In the genomic region with DNA sequence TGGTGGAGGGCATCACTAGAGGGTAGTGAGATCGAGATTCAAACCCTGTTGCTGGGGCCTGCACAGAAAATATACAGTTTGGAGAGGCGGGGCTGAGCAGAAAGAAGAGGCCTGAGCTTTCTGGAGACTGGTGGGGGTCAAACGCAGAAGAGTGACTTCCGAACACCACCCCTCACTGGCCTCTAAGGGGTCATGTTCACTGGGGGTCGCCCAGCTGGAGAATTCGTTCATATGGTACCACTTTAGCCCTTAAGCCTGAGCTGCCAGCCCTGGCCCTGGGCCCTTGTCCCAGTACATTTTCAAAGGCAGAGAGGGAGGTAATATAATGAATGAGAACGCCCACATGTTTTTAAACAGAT, we compare ENCODE assay signal across 10 mouse cellular contexts. TPM values are rescaled to one million over a fixed set of nuclear protein-coding genes. Genes with fewer than 3 reads are reported as not detected.
DNase-seq lines count a peak whose midpoint lies in the region; ATAC-seq lines count a peak whose summit lies in the region.
"Had no signal": no experiment of that assay in that cellular context is flagged by ENCODE, and none has a peak within 500 bp of the region (broad histone marks: within the 10 kb centered on the region; RNA-seq: fewer than 3 reads in every experiment).

No protein-coding gene starts in this region.

- no peak overlapping the region for H3K4me3 ChIP-seq in heart, embryonic 14.5 days (ENCODE audit: control insufficient read depth in 1 of 2, insufficient read depth in 1 of 2, low read depth in 1 of 2, low read length in 2 of 2)
- no peak overlapping the region for H3K4me3 ChIP-seq in lung, embryonic 16.5 days (ENCODE audit: low read length)
- no peak overlapping the region for H3K4me3 ChIP-seq in embryonic facial prominence, embryonic 15.5 days (replicated peaks)
- no peak overlapping the region for H3K4me3 ChIP-seq in stomach, embryonic 14.5 days (ENCODE audit: low read depth, low read length)

- H3K9ac ChIP-seq in heart, embryonic 14.5 days (ENCODE audit: low read length) = no peak overlapping the region
- H3K9ac ChIP-seq in lung, embryonic 16.5 days (ENCODE audit: low read length) = no peak overlapping the region
- no peak overlapping the region for H3K9ac ChIP-seq in embryonic facial prominence, embryonic 15.5 days
- no peak overlapping the region for H3K9ac ChIP-seq in stomach, embryonic 14.5 days (replicated peaks; ENCODE audit: low read depth, low read length)

- peak overlapping the region; percentile 16 to 86; a peak in 3 of 4 replicates for H3K27ac ChIP-seq in heart, embryonic 14.5 days (replicated peaks in 1 of 2; ENCODE audit: control insufficient read depth in 1 of 2, insufficient read depth in 1 of 2, low read depth in 2 of 2, low read length in 2 of 2)
- H3K27ac ChIP-seq in lung, embryonic 16.5 days (ENCODE audit: low read length) = peak overlapping the region; percentile 92
- H3K27ac ChIP-seq in embryonic facial prominence, embryonic 15.5 days (replicated peaks) = peak overlapping the region; percentile 94
- H3K27ac ChIP-seq in stomach, embryonic 14.5 days (ENCODE audit: low read length) = peak overlapping the region; percentile 96

- intact Hi-C loops in heart, postnatal 10 days (cut with DNase I) = no loop called here

- 87% methylated on average over 7 of the region's 7 CpGs for WGBS in heart, embryonic 14.5 days
- 77% methylated on average over 7 of the region's 7 CpGs for whole genome bisulfite sequencing in lung, embryonic 16.5 days
- 48% methylated on average over 7 of the region's 7 CpGs for WGBS in embryonic facial prominence, embryonic 15.5 days
- WGBS in stomach, embryonic 14.5 days = 64% methylated on average over 7 of the region's 7 CpGs

- no peaks in the 10 kb centered on the region for H3K27me3 ChIP-seq in heart, embryonic 14.5 days (ENCODE audit: control insufficient read depth, insufficient read depth, low read length)
- H3K27me3 ChIP-seq in lung, embryonic 16.5 days (ENCODE audit: control insufficient read depth, insufficient read depth, low read depth, low read length) = no peaks in the 10 kb centered on the region
- no peaks in the 10 kb centered on the region for H3K27me3 ChIP-seq in embryonic facial prominence, embryonic 15.5 days
- no peaks in the 10 kb centered on the region for H3K27me3 ChIP-seq in stomach, embryonic 14.5 days (ENCODE audit: control insufficient read depth, insufficient read depth, low read length)

- no peaks in the 10 kb centered on the region for H3K9me3 ChIP-seq in heart, embryonic 14.5 days (ENCODE audit: control insufficient read depth, low read length)
- no peaks in the 10 kb centered on the region for H3K9me3 ChIP-seq in lung, embryonic 16.5 days (ENCODE audit: control insufficient read depth, low read length)
- no peaks in the 10 kb centered on the region for H3K9me3 ChIP-seq in embryonic facial prominence, embryonic 15.5 days (replicated peaks)
- no peaks in the 10 kb centered on the region for H3K9me3 ChIP-seq in stomach, embryonic 14.5 days (ENCODE audit: control insufficient read depth, low read depth, low read length)

- no peaks in the 10 kb centered on the region for H3K36me3 ChIP-seq in heart, embryonic 14.5 days (ENCODE audit: control insufficient read depth, insufficient read depth, low read length)
- H3K36me3 ChIP-seq in lung, embryonic 16.5 days (ENCODE audit: control insufficient read depth, insufficient read depth, low read length) = no peaks in the 10 kb centered on the region
- H3K36me3 ChIP-seq in embryonic facial prominence, embryonic 15.5 days = no peaks in the 10 kb centered on the region
- no peaks in the 10 kb centered on the region for H3K36me3 ChIP-seq in stomach, embryonic 14.5 days (ENCODE audit: control insufficient read depth, insufficient read depth, low read length)

- no peak for DNase-seq in heart, postnatal 10 days
- no peak for DNase-seq in lung, postnatal 14 days
- DNase-seq in frontal cortex, adult 2 months (ENCODE audit: extremely low spot score in 1 of 2, low spot score in 1 of 2) = no peak
- DNase-seq: forebrain, postnatal 0 days; kidney, postnatal 36 days had no signal

- no peak overlapping the region for H3K4me2 ChIP-seq in heart, embryonic 14.5 days (ENCODE audit: low read length)
- no peak overlapping the region for H3K4me2 ChIP-seq in lung, embryonic 16.5 days (ENCODE audit: low read depth, low read length)
- H3K4me2 ChIP-seq in embryonic facial prominence, embryonic 15.5 days (replicated peaks) = no peak overlapping the region; the same call in 1 of the 2 replicates
- no peak overlapping the region for H3K4me2 ChIP-seq in stomach, embryonic 14.5 days (replicated peaks; ENCODE audit: low read depth, low read length)

- no peak for ATAC-seq in heart, embryonic 14.5 days (ENCODE audit: insufficient number of reproducible peaks, insufficient read depth, low FRiP score, low read depth)
- ATAC-seq in lung, embryonic 16.5 days (ENCODE audit: low read depth) = no peak
- no peak for ATAC-seq in embryonic facial prominence, embryonic 15.5 days (ENCODE audit: insufficient number of reproducible peaks, low FRiP score, low TSS enrichment, low read depth)
- no peak for ATAC-seq in stomach, embryonic 14.5 days (ENCODE audit: insufficient number of reproducible peaks, insufficient read depth, low FRiP score, low read depth)
- ATAC-seq: forebrain, postnatal 0 days had no signal

- peaks cover 33 to 43% of the 10 kb centered on the region in 2 experiments for H3K4me1 ChIP-seq in heart, embryonic 14.5 days (ENCODE audit: control insufficient read depth in 2 of 2, insufficient read depth in 2 of 2, low read length in 2 of 2)
- peaks cover 28% of the 10 kb centered on the region for H3K4me1 ChIP-seq in lung, embryonic 16.5 days (replicated peaks; ENCODE audit: control insufficient read depth, insufficient read depth, low read length)
- H3K4me1 ChIP-seq in embryonic facial prominence, embryonic 15.5 days = peaks cover 61% of the 10 kb centered on the region
- H3K4me1 ChIP-seq in stomach, embryonic 14.5 days (ENCODE audit: control insufficient read depth, insufficient read depth, low read length) = peaks cover 17% of the 10 kb centered on the region

RNA-seq across cellular contexts. Expression of a gene that starts 1.1 kb away (rescaled TPM):
- 2.9 and 3.2 TPM in 2 replicates for polyA plus RNA-seq in heart, embryonic 14.5 days (2014; fragmentation: Nextera tagmentation; extraction: Ambion mirVana)
- 1 to 10 TPM; 2.4 TPM for total RNA-seq in heart, postnatal 10 days (2021)
- polyA plus RNA-seq in lung, embryonic 16.5 days (2015; fragmentation: Nextera tagmentation; extraction: Ambion mirVana) = 11.9 and 13.0 TPM in 2 replicates
- polyA plus RNA-seq in embryonic facial prominence, embryonic 15.5 days (2015; fragmentation: Nextera tagmentation; extraction: Ambion mirVana) = 14.0 and 14.9 TPM in 2 replicates
- polyA plus RNA-seq in stomach, embryonic 14.5 days (2014; fragmentation: Nextera tagmentation; extraction: Ambion mirVana) = 7.9 and 8.5 TPM in 2 replicates
- 17.9 and 18.1 TPM in 2 replicates for polyA plus RNA-seq in frontal cortex, adult 2 months (2012; rRNA removed)

RNA-seq across cellular contexts. Expression of a gene that starts 4.6 kb away (rescaled TPM):
- not detected in 2 replicates for polyA plus RNA-seq in heart, embryonic 14.5 days (2014; fragmentation: Nextera tagmentation; extraction: Ambion mirVana)
- not detected for total RNA-seq in heart, postnatal 10 days (2021)
- not detected in 2 replicates for polyA plus RNA-seq in lung, embryonic 16.5 days (2015; fragmentation: Nextera tagmentation; extraction: Ambion mirVana)
- 0.89 and 1.2 TPM in 2 replicates for polyA plus RNA-seq in embryonic facial prominence, embryonic 15.5 days (2015; fragmentation: Nextera tagmentation; extraction: Ambion mirVana)
- polyA plus RNA-seq in stomach, embryonic 14.5 days (2014; fragmentation: Nextera tagmentation; extraction: Ambion mirVana) = 0.45 TPM in 1 of 2 replicates, not detected in the other
- polyA plus RNA-seq in frontal cortex, adult 2 months (2012; rRNA removed) = 0.38 and 0.92 TPM in 2 replicates
- total RNA-seq: forebrain, postnatal 0 days; megakaryocyte progenitor cell, adult 5-6 weeks had no signal
- polyA plus RNA-seq: forebrain, postnatal 0 days had no signal

RNA-seq across cellular contexts. Expression of a gene that starts 37.1 kb away (rescaled TPM):
- polyA plus RNA-seq in heart, embryonic 14.5 days (2014; fragmentation: Nextera tagmentation; extraction: Ambion mirVana) = 0.47 and 0.72 TPM in 2 replicates
- total RNA-seq in heart, postnatal 10 days (2021) = 1 to 10 TPM; 1.3 TPM
- polyA plus RNA-seq in lung, embryonic 16.5 days (2015; fragmentation: Nextera tagmentation; extraction: Ambion mirVana) = 1.3 and 1.5 TPM in 2 replicates
- 38.7 and 48.9 TPM in 2 replicates for polyA plus RNA-seq in embryonic facial prominence, embryonic 15.5 days (2015; fragmentation: Nextera tagmentation; extraction: Ambion mirVana)
- 4.1 and 4.5 TPM in 2 replicates for polyA plus RNA-seq in stomach, embryonic 14.5 days (2014; fragmentation: Nextera tagmentation; extraction: Ambion mirVana)
- polyA plus RNA-seq in frontal cortex, adult 2 months (2012; rRNA removed) = 12.1 and 13.2 TPM in 2 replicates

RNA-seq across cellular contexts. Expression of a gene that starts 47.9 kb away (rescaled TPM):
- 51.9 and 54.3 TPM in 2 replicates for polyA plus RNA-seq in heart, embryonic 14.5 days (2014; fragmentation: Nextera tagmentation; extraction: Ambion mirVana)
- 10 to 100 TPM; 51.6 to 53.2 TPM for total RNA-seq in heart, postnatal 10 days (2021)
- 120 and 126 TPM in 2 replicates for polyA plus RNA-seq in lung, embryonic 16.5 days (2015; fragmentation: Nextera tagmentation; extraction: Ambion mirVana)
- 106 and 116 TPM in 2 replicates for polyA plus RNA-seq in embryonic facial prominence, embryonic 15.5 days (2015; fragmentation: Nextera tagmentation; extraction: Ambion mirVana)
- polyA plus RNA-seq in stomach, embryonic 14.5 days (2014; fragmentation: Nextera tagmentation; extraction: Ambion mirVana) = 75.0 and 84.4 TPM in 2 replicates
- 101 and 107 TPM in 2 replicates for polyA plus RNA-seq in frontal cortex, adult 2 months (2012; rRNA removed)

RNA-seq across cellular contexts. Expression of a gene that starts 54.0 kb away (rescaled TPM):
- 952 and 972 TPM in 2 replicates for polyA plus RNA-seq in heart, embryonic 14.5 days (2014; fragmentation: Nextera tagmentation; extraction: Ambion mirVana)
- total RNA-seq in heart, postnatal 10 days (2021) = 1,000 to 10,000 TPM; 1,923 to 1,927 TPM
- 397 and 421 TPM in 2 replicates for polyA plus RNA-seq in lung, embryonic 16.5 days (2015; fragmentation: Nextera tagmentation; extraction: Ambion mirVana)
- 470 and 480 TPM in 2 replicates for polyA plus RNA-seq in embryonic facial prominence, embryonic 15.5 days (2015; fragmentation: Nextera tagmentation; extraction: Ambion mirVana)
- 456 and 466 TPM in 2 replicates for polyA plus RNA-seq in stomach, embryonic 14.5 days (2014; fragmentation: Nextera tagmentation; extraction: Ambion mirVana)
- polyA plus RNA-seq in frontal cortex, adult 2 months (2012; rRNA removed) = 467 and 477 TPM in 2 replicates
